Mouse (Mus musculus) forebrain, embryonic 13.5 days (tissue): ENCODE measurements around the gene Saysd1. TPM values are rescaled to one million over a fixed set of nuclear protein-coding genes. Genes with fewer than 3 reads are reported as not detected.

ENCODE experiments used
- ATAC-seq: fragments of 200-750 bp; cut with Nextera tagmentation; 2 replicates; pipeline ENCODE4 v1.8.0; 2017
- H3K27ac ChIP-seq: fragments of 300-500 bp; sonication (generic); 2 replicates; pipeline ENCODE4 v1.5.1; 2015; ENCODE audit warnings: inconsistent platforms, mild to moderate bottlenecking, moderate library complexity
- H3K27me3 ChIP-seq: fragments of 300-500 bp; sonication (generic); 2 replicates; pipeline ENCODE4 v1.6.1; 2015; ENCODE audit warnings: mild to moderate bottlenecking, inconsistent platforms
- H3K36me3 ChIP-seq: fragments of 300-500 bp; sonication (generic); 2 replicates; pipeline ENCODE4 v1.6.1; 2015; ENCODE audit warnings: mild to moderate bottlenecking, inconsistent platforms; ENCODE audit not compliant: poor library complexity, severe bottlenecking
- H3K4me1 ChIP-seq: fragments of 300-500 bp; sonication (generic); 2 replicates; pipeline ENCODE4 v1.6.1; 2015; ENCODE audit warnings: inconsistent platforms
- H3K4me2 ChIP-seq: fragments of 300-500 bp; sonication (generic); 2 replicates; pipeline ENCODE4 v1.6.1; 2015; ENCODE audit warnings: inconsistent platforms, mild to moderate bottlenecking, moderate library complexity
- H3K4me3 ChIP-seq: fragments of 300-500 bp; sonication (generic); 2 replicates; pipeline ENCODE4 v1.5.1; 2015; ENCODE audit warnings: mild to moderate bottlenecking, inconsistent platforms
- H3K9ac ChIP-seq: fragments of 300-500 bp; sonication (generic); 2 replicates; pipeline ENCODE4 v1.6.1; 2015; ENCODE audit warnings: mild to moderate bottlenecking, inconsistent platforms
- H3K9me3 ChIP-seq: fragments of 300-500 bp; sonication (generic); replicated peaks from 2 replicates; pipeline ENCODE4 v1.6.1; 2016; ENCODE audit warnings: inconsistent platforms
- WGBS: fragments of 180-500 bp; shearing (Covaris S2); methylation state at CpG from one replicate; pipeline ENCODE4 v1.1.7; 2015; 5-methylcytosine and 5-hydroxymethylcytosine counted together
- polyA plus RNA-seq: library from polyadenylated mRNA; unstranded; fragments of >200 nt; fragmentation: Nextera tagmentation; extraction: Ambion mirVana; gene quantifications from 2 replicates; pipeline ENCODE4 v1.2.1, GENCODE M21; 2015

Gene Saysd1
- polyA plus RNA-seq, 1 experiment from 2014 or later = 13.6 TPM

- Histone ChIP-seq H3K27me3 (0 out of 2 replicates have a peak, but pooled peaks cover 3% of the 10 kb centered on the region), H3K36me3 (no peaks in the 10 kb centered on the region), H3K9me3 (no peaks in the 10 kb centered on the region), H3K4me2 (no peak overlapping the region), H3K4me3 (no peak overlapping the region), H3K4me1 (no peaks in the 10 kb centered on the region), H3K9ac (no peak overlapping the region), H3K27ac (no peak overlapping the region)
- ATAC-seq = no peak
- WGBS = 79% methylated on average over 5 of the region's 5 CpGs
Measured at GRCm38 (mm10) chr14:20094942-20095341, 43.4 kb downstream of the Saysd1 start.

- WGBS = 24% methylated on average over 7 of the region's 7 CpGs
- H3K9me3 ChIP-seq = no peaks in the 10 kb centered on the region
- no peaks in the 10 kb centered on the region for H3K36me3 ChIP-seq
- no peak overlapping the region for H3K4me3 ChIP-seq
- H3K27ac ChIP-seq = no peak overlapping the region
- ATAC-seq = no peak
- H3K27me3 ChIP-seq = 0 out of 2 replicates have a peak, but pooled peaks cover 3% of the 10 kb centered on the region
- no peaks in the 10 kb centered on the region for H3K4me1 ChIP-seq
- no peak overlapping the region for H3K4me2 ChIP-seq
- no peak overlapping the region for H3K9ac ChIP-seq
Measured at GRCm38 (mm10) chr14:20093493-20093892, 44.8 kb downstream of the Saysd1 start.

GRCm38 (mm10) chr14:20084335-20084734 lies 54.0 kb downstream of the Saysd1 start:
- ATAC-seq = no peak
- Histone ChIP-seq H3K4me1 (peaks cover 14% of the 10 kb centered on the region), H3K4me2 (no peak overlapping the region), H3K9me3 (no peaks in the 10 kb centered on the region), H3K4me3 (no peak overlapping the region), H3K27me3 (no peaks in the 10 kb centered on the region), H3K36me3 (no peaks in the 10 kb centered on the region), H3K27ac (no peak overlapping the region), H3K9ac (no peak overlapping the region)

- peak; percentile 98 for ATAC-seq
- H3K36me3 ChIP-seq = no peaks in the 10 kb centered on the region
- 3% methylated on average over 56 of the region's 56 CpGs for WGBS
- H3K4me2 ChIP-seq = peak overlapping the region; percentile 78
- H3K4me1 ChIP-seq = peaks cover 14% of the 10 kb centered on the region
- H3K27ac ChIP-seq = peak overlapping the region; percentile 95
- H3K9ac ChIP-seq = peak overlapping the region; percentile 76
- H3K9me3 ChIP-seq = no peaks in the 10 kb centered on the region
- no peaks in the 10 kb centered on the region for H3K27me3 ChIP-seq
- H3K4me3 ChIP-seq = peak overlapping the region; percentile 59
Measured at GRCm38 (mm10) chr14:20082536-20083325, 55.6 kb downstream of the Saysd1 start.

GRCm38 (mm10) chr14:20081937-20082533 lies 56.3 kb downstream of the Saysd1 start:
- H3K4me1 ChIP-seq = peaks cover 14% of the 10 kb centered on the region
- ATAC-seq = peak; percentile 1; the same call in 1 of the 2 replicates
- peak overlapping the region; percentile 95 for H3K27ac ChIP-seq

GRCm38 (mm10) chr14:20081084-20081483 lies 57.2 kb downstream of the Saysd1 start:
- Histone ChIP-seq H3K27ac (no peak overlapping the region), H3K27me3 (no peaks in the 10 kb centered on the region), H3K9ac (no peak overlapping the region), H3K4me3 (no peak overlapping the region), H3K4me2 (no peak overlapping the region), H3K4me1 (peaks cover 14% of the 10 kb centered on the region), H3K9me3 (no peaks in the 10 kb centered on the region), H3K36me3 (peaks cover 10% of the 10 kb centered on the region)
- 86% methylated on average over 1 of the region's 1 CpGs for WGBS
- ATAC-seq = no peak

More at GRCm38 (mm10) chr14:20081937-20082533, 56.3 kb downstream of the Saysd1 start:
- H3K9me3 ChIP-seq = no peaks in the 10 kb centered on the region
- H3K4me3 ChIP-seq = peak overlapping the region; percentile 59
- H3K27me3 ChIP-seq = no peaks in the 10 kb centered on the region
- peak overlapping the region; percentile 78 for H3K4me2 ChIP-seq
- 78% methylated on average over 5 of the region's 5 CpGs for WGBS
- peak overlapping the region; percentile 76 for H3K9ac ChIP-seq
- H3K36me3 ChIP-seq = peaks cover 6% of the 10 kb centered on the region

- Histone ChIP-seq H3K9ac (no peak overlapping the region), H3K4me1 (peaks cover 9% of the 10 kb centered on the region), H3K27me3 (no peaks in the 10 kb centered on the region), H3K36me3 (peaks cover 10% of the 10 kb centered on the region), H3K4me3 (no peak overlapping the region), H3K9me3 (no peaks in the 10 kb centered on the region), H3K4me2 (no peak overlapping the region), H3K27ac (no peak overlapping the region)
- WGBS = 75% methylated on average over 6 of the region's 6 CpGs
- no peak for ATAC-seq
Measured at GRCm38 (mm10) chr14:20077181-20077580, 61.2 kb downstream of the Saysd1 start.

GRCm38 (mm10) chr14:20075544-20075943 lies 62.8 kb downstream of the Saysd1 start:
- no peak for ATAC-seq
- Histone ChIP-seq H3K9ac (no peak overlapping the region), H3K9me3 (no peaks in the 10 kb centered on the region), H3K36me3 (peaks cover 10% of the 10 kb centered on the region), H3K27me3 (no peaks in the 10 kb centered on the region), H3K27ac (no peak overlapping the region), H3K4me3 (no peak overlapping the region), H3K4me1 (no peaks in the 10 kb centered on the region), H3K4me2 (no peak overlapping the region)
- WGBS = 91% methylated on average over 7 of the region's 7 CpGs

GRCm38 (mm10) chr14:20074759-20075158 lies 63.6 kb downstream of the Saysd1 start:
- no peak overlapping the region for H3K27ac ChIP-seq
- H3K9ac ChIP-seq = no peak overlapping the region
- H3K36me3 ChIP-seq = peaks cover 10% of the 10 kb centered on the region
- no peaks in the 10 kb centered on the region for H3K4me1 ChIP-seq
- 76% methylated on average over 1 of the region's 1 CpGs for WGBS
- H3K4me2 ChIP-seq = no peak overlapping the region
- no peaks in the 10 kb centered on the region for H3K9me3 ChIP-seq
- ATAC-seq = no peak
- H3K27me3 ChIP-seq = no peaks in the 10 kb centered on the region
- no peak overlapping the region for H3K4me3 ChIP-seq

GRCm38 (mm10) chr14:20070629-20071028 lies 67.7 kb downstream of the Saysd1 start:
- no peaks in the 10 kb centered on the region for H3K9me3 ChIP-seq
- peaks cover 3% of the 10 kb centered on the region; the same call in 1 of the 2 replicates for H3K4me1 ChIP-seq
- no peak overlapping the region for H3K9ac ChIP-seq
- ATAC-seq = peak; percentile 70; the same call in 1 of the 2 replicates
- no peak overlapping the region for H3K4me2 ChIP-seq
- no peak overlapping the region for H3K4me3 ChIP-seq
- H3K27ac ChIP-seq = no peak overlapping the region
- no peaks in the 10 kb centered on the region for H3K27me3 ChIP-seq
- H3K36me3 ChIP-seq = no peaks in the 10 kb centered on the region

GRCm38 (mm10) chr14:20068365-20068764 lies 70.0 kb downstream of the Saysd1 start:
- WGBS = 92% methylated on average over 2 of the region's 2 CpGs
- no peaks in the 10 kb centered on the region for H3K9me3 ChIP-seq

GRCm38 (mm10) chr14:20067293-20068074 lies 70.8 kb downstream of the Saysd1 start:
- peak; percentile 76 for ATAC-seq
- no peaks in the 10 kb centered on the region for H3K36me3 ChIP-seq
- no peaks in the 10 kb centered on the region for H3K9me3 ChIP-seq
- H3K4me1 ChIP-seq = peaks cover 3% of the 10 kb centered on the region; the same call in 1 of the 2 replicates
- no peaks in the 10 kb centered on the region for H3K27me3 ChIP-seq
- H3K4me2 ChIP-seq = no peak overlapping the region
- H3K4me3 ChIP-seq = no peak overlapping the region
- 42% methylated on average over 18 of the region's 18 CpGs for WGBS
- H3K27ac ChIP-seq = no peak overlapping the region
- H3K9ac ChIP-seq = no peak overlapping the region

More at GRCm38 (mm10) chr14:20068365-20068764, 70.0 kb downstream of the Saysd1 start:
- Histone ChIP-seq H3K27me3 (no peaks in the 10 kb centered on the region), H3K4me1 (peaks cover 3% of the 10 kb centered on the region; the same call in 1 of the 2 replicates), H3K4me2 (no peak overlapping the region), H3K27ac (no peak overlapping the region), H3K4me3 (no peak overlapping the region), H3K36me3 (no peaks in the 10 kb centered on the region), H3K9ac (no peak overlapping the region)
- no peak for ATAC-seq
